Mouse (Mus musculus): Measurements from ENCODE around the gene Ano9.

- TF ChIP-seq CTCF (IDR thresholded peaks at IDR 0.05; ENCODE audit: low read depth): no peak
- no peak for TF ChIP-seq EP300 (optimal IDR thresholded peaks at IDR 0.05)
Measured at GRCm38 (mm10) chr7:141123517-141123856, 5.9 kb upstream of the Ano9 start.
